Mouse (Mus musculus): ENCODE results near the gene Zfp106. TPM values are rescaled to one million over a fixed set of nuclear protein-coding genes. Genes with fewer than 3 reads are reported as not detected.

The Zfp106 gene
- polyA plus RNA-seq (2012; rRNA removed), result 66.0 and 66.3 TPM in 2 replicates

DNA sequence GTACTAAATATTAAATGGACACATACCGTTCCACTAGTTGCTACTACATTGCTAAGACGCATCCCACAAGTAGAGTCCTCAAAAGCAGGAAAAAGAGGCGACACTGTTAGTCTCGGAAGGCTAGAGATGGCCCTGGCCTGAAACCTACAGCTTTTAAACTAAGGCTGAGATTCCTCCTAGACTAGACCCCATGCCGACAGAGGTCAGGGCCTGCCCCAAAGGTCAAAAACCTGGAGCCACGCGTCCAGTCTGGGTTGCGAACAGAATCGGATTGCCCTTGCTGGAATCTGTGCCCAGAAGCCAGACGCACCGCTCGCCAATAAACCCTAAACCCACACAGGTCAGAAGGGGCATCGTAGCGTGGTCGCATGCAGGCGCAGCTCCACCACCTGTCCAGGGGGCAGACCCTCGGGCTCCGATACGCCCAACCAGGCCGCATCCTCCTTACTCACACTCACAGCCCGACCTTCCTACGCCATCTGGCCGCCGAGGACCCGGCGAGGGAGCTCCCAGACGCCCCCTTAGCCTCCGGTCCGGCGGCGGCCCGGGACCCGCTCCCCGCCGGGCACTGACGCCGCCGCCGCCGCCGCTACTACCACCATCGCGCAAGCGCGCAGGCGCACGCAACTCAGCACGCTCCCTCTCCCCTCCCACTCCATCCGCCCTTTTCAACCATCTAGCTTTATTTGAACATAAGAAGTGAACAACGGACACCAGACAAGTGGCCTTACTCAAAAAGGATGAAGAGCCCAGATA, at the start of gene Zfp106:
TSS of gene Zfp106 (minus strand) at position 609 of the 756 bp plus-strand sequence.
- Histone ChIP-seq H3K4me1 (ENCODE audit: control insufficient read depth, insufficient read depth, low read length) (no peaks in the 10 kb centered on the region; the same call in 1 of the 2 replicates), H3K27ac (ENCODE audit: insufficient read depth, low read length) (peak within 1 kb of the TSS; percentile 87), H3K4me3 (replicated peaks; ENCODE audit: insufficient read depth, low read depth, low read length) (peak within 1 kb of the TSS; percentile 95), H3K27me3 (ENCODE audit: control insufficient read depth, insufficient read depth, low read length) (no peaks in the 10 kb centered on the region)
- DNase-seq, result peak; percentile 89 to 91
- TF ChIP-seq POLR2A (IDR thresholded peaks at IDR 0.05; ENCODE audit: borderline replicate concordance, insufficient read depth, low read length) (peak; percentile 65), CTCF (IDR thresholded peaks at IDR 0.05; ENCODE audit: borderline replicate concordance, insufficient read depth, low read depth, low read length) (no peak)
- under 1% methylated on average over 50 of the region's 50 CpGs for WGBS

DNA sequence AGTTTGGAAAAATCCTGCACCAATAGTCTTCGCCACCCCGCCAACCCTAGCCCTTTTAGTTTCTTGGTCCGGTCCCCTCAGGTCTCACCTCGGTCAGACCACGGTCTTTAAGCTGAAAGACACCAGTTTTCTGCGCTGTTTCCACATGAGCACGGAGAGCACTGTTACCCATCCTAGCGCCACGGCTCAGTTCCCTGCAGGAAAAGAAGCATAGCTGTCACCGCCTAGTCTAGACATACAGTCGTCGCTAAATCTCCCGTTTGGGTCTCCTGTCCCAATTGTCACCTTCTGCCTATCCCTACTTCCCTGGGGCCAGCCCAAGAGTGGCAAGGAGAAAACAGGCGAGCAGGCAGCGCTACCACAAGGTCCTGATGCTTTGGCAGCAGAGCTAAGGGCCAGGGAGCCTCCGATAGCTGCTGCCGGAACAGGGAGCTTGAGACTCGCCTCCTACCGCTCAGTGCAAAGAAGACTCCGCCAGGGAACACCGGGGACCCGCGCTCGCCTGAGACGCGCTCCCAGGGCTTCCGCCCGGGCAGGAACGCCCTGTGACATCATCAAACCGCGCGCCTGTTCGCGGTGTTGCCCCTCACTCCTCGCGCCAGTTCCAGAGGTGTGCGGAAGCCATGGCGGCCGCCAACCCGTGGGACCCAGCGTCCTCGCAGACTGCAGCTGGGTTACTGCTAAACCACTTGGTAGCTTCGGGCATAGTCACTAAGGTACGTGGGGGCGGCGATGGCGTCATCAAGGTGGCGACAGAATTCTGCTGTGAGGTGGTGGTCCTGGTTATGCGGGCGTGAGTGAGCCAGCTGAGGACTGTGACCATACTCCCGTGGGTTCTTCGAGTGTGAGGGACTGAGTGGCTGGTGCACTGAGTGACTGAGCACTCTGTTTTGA, 45.4 kb upstream of the Zfp106 start, which contains the start of the genes Haus2 and Lrrc57:
TSS of gene Haus2 (plus strand) at position 554 of the 894 bp plus-strand sequence.
TSS of gene Lrrc57 (minus strand) at position 691 of the 894 bp plus-strand sequence.
- Histone ChIP-seq H3K27me3 (ENCODE audit: control insufficient read depth, insufficient read depth, low read length) (no peaks in the 10 kb centered on the region), H3K27ac (ENCODE audit: insufficient read depth, low read length) (peak within 1 kb of the TSS; percentile 87), H3K4me3 (replicated peaks; ENCODE audit: insufficient read depth, low read depth, low read length) (peak within 1 kb of the TSS; percentile 96), H3K4me1 (ENCODE audit: control insufficient read depth, insufficient read depth, low read length) (0 out of 2 replicates have a peak, but pooled peaks cover 5% of the 10 kb centered on the region)
- WGBS, result under 1% methylated on average over 52 of the region's 52 CpGs
- DNase-seq, result peak; percentile 88 to 92
- TF ChIP-seq POLR2A (IDR thresholded peaks at IDR 0.05; ENCODE audit: borderline replicate concordance, insufficient read depth, low read length), result peak; percentile 93; the same call in 1 of the 2 replicates
- TF ChIP-seq CTCF (IDR thresholded peaks at IDR 0.05; ENCODE audit: borderline replicate concordance, insufficient read depth, low read depth, low read length), result no peak

DNA sequence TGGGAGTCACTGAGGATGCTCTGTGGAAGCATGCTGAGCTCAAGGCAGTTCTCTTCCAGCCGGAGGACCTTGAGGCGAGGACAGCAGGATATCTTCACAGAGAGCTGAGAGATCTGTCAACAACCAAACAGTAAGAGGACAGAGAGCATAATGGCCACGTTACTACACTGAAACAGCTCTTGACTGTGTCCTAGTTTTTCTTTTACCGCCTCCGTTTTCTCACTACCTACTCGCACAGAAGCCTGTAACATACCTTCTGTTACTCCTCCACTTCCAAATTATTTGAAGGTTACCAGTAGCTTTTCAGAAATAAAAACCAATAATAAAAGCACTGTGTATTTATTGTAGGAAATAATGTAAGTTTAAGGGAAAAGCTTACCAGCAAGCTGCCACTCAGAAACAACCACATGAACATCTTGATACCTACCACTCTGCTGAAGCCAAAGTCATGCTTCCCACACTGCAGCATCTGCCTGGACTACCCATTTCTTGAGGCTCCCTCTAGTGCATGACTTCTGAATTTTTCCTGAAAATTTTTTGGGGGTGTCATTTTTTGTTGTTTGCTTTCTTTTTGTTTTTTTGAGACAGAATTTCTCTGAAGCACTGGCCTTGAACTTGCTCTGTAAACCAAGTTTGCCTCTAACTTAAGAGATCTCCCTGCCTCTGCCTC, 42.5 kb upstream of the Zfp106 start:
- Histone ChIP-seq H3K27ac (ENCODE audit: insufficient read depth, low read length) (no peak overlapping the region), H3K4me3 (replicated peaks; ENCODE audit: insufficient read depth, low read depth, low read length) (no peak overlapping the region), H3K27me3 (ENCODE audit: control insufficient read depth, insufficient read depth, low read length) (no peaks in the 10 kb centered on the region), H3K4me1 (ENCODE audit: control insufficient read depth, insufficient read depth, low read length) (0 out of 2 replicates have a peak, but pooled peaks cover 5% of the 10 kb centered on the region)
- no peak for TF ChIP-seq CTCF (IDR thresholded peaks at IDR 0.05; ENCODE audit: borderline replicate concordance, insufficient read depth, low read depth, low read length)
- no peak for TF ChIP-seq POLR2A (IDR thresholded peaks at IDR 0.05; ENCODE audit: borderline replicate concordance, insufficient read depth, low read length)
- WGBS, result 82% methylated on average over 6 of the region's 6 CpGs
- DNase-seq, result no peak

DNA sequence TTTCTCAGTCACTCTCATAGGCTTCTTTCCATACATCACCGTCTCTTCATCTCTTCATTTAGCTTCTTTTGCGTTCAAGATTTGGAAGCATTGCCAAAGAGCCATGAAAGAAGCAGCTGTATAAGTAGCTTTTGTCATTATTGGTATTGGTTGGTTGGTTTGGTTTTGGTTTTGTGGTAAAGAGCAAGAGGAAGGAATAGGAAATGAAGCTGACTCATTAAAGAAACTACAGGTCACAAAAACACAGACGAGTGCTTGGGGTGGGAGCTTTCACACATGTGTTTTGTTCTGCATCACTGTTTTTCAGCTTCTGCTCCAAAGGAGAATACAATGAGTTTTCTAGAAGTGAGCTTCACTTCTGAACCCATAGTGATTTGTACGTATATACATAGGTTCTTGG, 35.9 kb upstream of the Zfp106 start:
- whole genome bisulfite sequencing, result 90% methylated on average over 4 of the region's 4 CpGs

DNA sequence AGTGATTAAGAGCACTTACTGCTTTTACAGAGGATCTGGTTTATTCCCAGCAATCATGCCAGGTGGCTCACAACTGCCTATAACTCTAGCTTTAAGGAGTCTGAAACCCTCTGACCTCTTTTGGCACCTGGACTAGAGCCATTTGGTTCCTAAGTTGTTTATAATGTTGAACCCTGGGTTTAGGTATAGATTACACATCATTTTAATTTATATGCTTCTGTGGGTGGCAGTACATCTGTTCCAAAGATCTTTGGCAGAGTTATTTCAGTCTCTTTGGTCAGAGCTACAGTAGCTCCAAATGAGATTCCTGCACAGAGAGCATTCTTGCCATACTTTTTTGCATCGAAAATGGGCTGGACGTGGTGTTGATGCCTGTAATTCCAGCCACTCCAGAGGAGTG, 34.1 kb upstream of the Zfp106 start:
- Histone ChIP-seq H3K27ac (ENCODE audit: insufficient read depth, low read length) (no peak overlapping the region), H3K4me3 (replicated peaks; ENCODE audit: insufficient read depth, low read depth, low read length) (no peak overlapping the region), H3K4me1 (ENCODE audit: control insufficient read depth, insufficient read depth, low read length) (no peaks in the 10 kb centered on the region), H3K27me3 (ENCODE audit: control insufficient read depth, insufficient read depth, low read length) (no peaks in the 10 kb centered on the region)
- WGBS, result 87% methylated on average over 2 of the region's 2 CpGs
- TF ChIP-seq POLR2A (IDR thresholded peaks at IDR 0.05; ENCODE audit: borderline replicate concordance, insufficient read depth, low read length) (no peak), CTCF (IDR thresholded peaks at IDR 0.05; ENCODE audit: borderline replicate concordance, insufficient read depth, low read depth, low read length) (no peak)
- DNase-seq, result no peak

More for the DNA sequence above, 35.9 kb upstream of the Zfp106 start:
- no peak for TF ChIP-seq POLR2A (IDR thresholded peaks at IDR 0.05; ENCODE audit: borderline replicate concordance, insufficient read depth, low read length)
- no peak for TF ChIP-seq CTCF (IDR thresholded peaks at IDR 0.05; ENCODE audit: borderline replicate concordance, insufficient read depth, low read depth, low read length)
- H3K4me3 ChIP-seq (replicated peaks; ENCODE audit: insufficient read depth, low read depth, low read length), result no peak overlapping the region
- DNase-seq, result no peak
- H3K27ac ChIP-seq (ENCODE audit: insufficient read depth, low read length), result no peak overlapping the region
- H3K4me1 ChIP-seq (ENCODE audit: control insufficient read depth, insufficient read depth, low read length), result no peaks in the 10 kb centered on the region
- H3K27me3 ChIP-seq (ENCODE audit: control insufficient read depth, insufficient read depth, low read length), result no peaks in the 10 kb centered on the region

DNA sequence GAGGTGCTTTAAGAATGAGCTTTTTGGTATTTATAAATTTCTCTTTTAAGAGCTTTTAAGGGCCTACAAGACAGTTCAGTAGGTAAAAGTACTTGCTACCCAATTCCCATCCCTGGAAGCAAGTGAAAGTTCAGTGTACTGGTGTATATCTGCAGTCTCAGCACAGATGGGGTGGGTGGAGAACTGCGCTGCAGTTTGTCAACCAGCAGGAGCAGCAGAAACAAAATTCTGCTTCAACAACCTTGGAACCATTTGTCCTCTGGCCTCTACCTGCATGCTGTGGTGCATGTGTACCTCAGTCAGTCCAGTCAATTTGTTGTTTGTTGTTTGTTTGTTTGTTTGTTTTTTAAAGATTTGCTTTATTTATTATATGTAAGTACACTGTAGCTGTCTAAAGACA, 28.6 kb upstream of the Zfp106 start:
- Histone ChIP-seq H3K4me1 (ENCODE audit: control insufficient read depth, insufficient read depth, low read length) (no peaks in the 10 kb centered on the region), H3K4me3 (replicated peaks; ENCODE audit: insufficient read depth, low read depth, low read length) (no peak overlapping the region), H3K27me3 (ENCODE audit: control insufficient read depth, insufficient read depth, low read length) (no peaks in the 10 kb centered on the region), H3K27ac (ENCODE audit: insufficient read depth, low read length) (no peak overlapping the region)
- no peak for DNase-seq
- 76% methylated on average over 1 of the region's 1 CpGs for WGBS
- no peak for TF ChIP-seq POLR2A (IDR thresholded peaks at IDR 0.05; ENCODE audit: borderline replicate concordance, insufficient read depth, low read length)
- no peak for TF ChIP-seq CTCF (IDR thresholded peaks at IDR 0.05; ENCODE audit: borderline replicate concordance, insufficient read depth, low read depth, low read length)

DNA sequence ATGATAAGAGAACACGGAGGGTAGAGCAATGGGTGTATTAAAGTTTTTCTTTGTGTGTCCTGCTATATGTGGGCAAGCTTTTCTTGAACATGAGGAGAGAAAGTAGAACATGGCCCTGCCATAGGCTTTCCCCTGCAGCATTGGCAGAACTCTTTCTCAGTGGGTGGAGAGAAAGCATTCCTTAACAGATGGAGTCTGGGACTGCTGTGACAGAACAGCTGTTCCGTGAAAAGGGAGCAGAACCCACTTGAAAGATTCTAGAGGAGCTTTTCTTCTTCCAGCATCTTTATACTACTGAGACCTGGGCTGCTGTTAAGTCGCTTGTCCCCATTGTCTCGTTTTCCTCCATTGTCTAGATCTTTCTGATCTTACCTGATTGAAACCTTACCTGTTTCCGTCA, 26.1 kb upstream of the Zfp106 start:
- no peaks in the 10 kb centered on the region for H3K27me3 ChIP-seq (ENCODE audit: control insufficient read depth, insufficient read depth, low read length)
- TF ChIP-seq CTCF (IDR thresholded peaks at IDR 0.05; ENCODE audit: borderline replicate concordance, insufficient read depth, low read depth, low read length) (no peak), POLR2A (IDR thresholded peaks at IDR 0.05; ENCODE audit: borderline replicate concordance, insufficient read depth, low read length) (no peak)
- DNase-seq, result no peak
- no peak overlapping the region for H3K4me3 ChIP-seq (replicated peaks; ENCODE audit: insufficient read depth, low read depth, low read length)
- no peak overlapping the region for H3K27ac ChIP-seq (ENCODE audit: insufficient read depth, low read length)
- 78% methylated on average over 5 of the region's 5 CpGs for WGBS
- no peaks in the 10 kb centered on the region for H3K4me1 ChIP-seq (ENCODE audit: control insufficient read depth, insufficient read depth, low read length)
